Mouse (Mus musculus) CD4-positive, CD25-positive, alpha-beta regulatory T cell, adult 4 months (primary cell): ENCODE results near the gene Gprc5b. TPM values are rescaled to one million over a fixed set of nuclear protein-coding genes. Genes with fewer than 3 reads are reported as not detected.

Experiments used
- polyA plus RNA-seq, 2 experiments: library from polyadenylated mRNA; unstranded; fragments of 100-300 nt; shearing (Covaris generic); gene quantifications; one replicate each; pipeline ENCODE4 v1.2.1; 2017

Gprc5b gene
- polyA plus RNA-seq, 2 experiments from 2014 or later, result 0.98 to 1.0 TPM

Other genes starting within 250 kb of the Gprc5b start
- gene Iqck, start 139.5 kb downstream of the Gprc5b start, polyA plus RNA-seq, result under 1 TPM; 0.35 to 0.56 TPM
- 10 to 100 TPM; 37.0 to 39.8 TPM for gene Knop1, start 139.0 kb downstream of the Gprc5b start, polyA plus RNA-seq
- gene Gpr139, start 189.4 kb upstream of the Gprc5b start, polyA plus RNA-seq, result not detected